Mouse (Mus musculus): ENCODE results near the gene Dynlt1f.
"Not testable (repeated sequence)": the region's sequence is repeated elsewhere in the genome, so short reads cannot be mapped to it uniquely, and the experiment has no call there.

GRCm38 (mm10) chr17:6639486-6639885 is 16.2 kb downstream of the Dynlt1f start:
- TF ChIP-seq POLR2A (IDR thresholded peaks at IDR 0.05; ENCODE audit: borderline replicate concordance, insufficient read depth, low read length); CTCF (IDR thresholded peaks at IDR 0.05; ENCODE audit: borderline replicate concordance, insufficient read depth, low read depth, low read length): not testable (repeated sequence)
